Mouse (Mus musculus) erythroblast, embryonic 14.5 days (primary cell): ENCODE data around the gene Bicd2. TPM values are rescaled to one million over a fixed set of nuclear protein-coding genes. Genes with fewer than 3 reads are reported as not detected.

ENCODE experiments used
- H3K27me3 ChIP-seq: 2 replicates; pipeline ENCODE4 v1.6.1; 2012; ENCODE audit warnings: inconsistent platforms; ENCODE audit not compliant: control insufficient read depth
- H3K36me3 ChIP-seq: 2 replicates; pipeline ENCODE4 v1.6.1; 2012; ENCODE audit warnings: mild to moderate bottlenecking, inconsistent platforms; ENCODE audit not compliant: control insufficient read depth
- H3K4me1 ChIP-seq: 2 replicates; pipeline ENCODE4 v1.6.1; 2012; ENCODE audit warnings: inconsistent platforms; ENCODE audit not compliant: control insufficient read depth
- H3K4me3 ChIP-seq: replicated peaks from 2 replicates; pipeline ENCODE3; 2012; ENCODE audit warnings: moderate library complexity, mild to moderate bottlenecking, inconsistent platforms
- H3K9me3 ChIP-seq: 2 replicates; pipeline ENCODE4 v1.6.1; 2012; ENCODE audit warnings: low read length, inconsistent platforms, mixed read lengths; ENCODE audit not compliant: control insufficient read depth
- GATA1 ChIP-seq: IDR thresholded peaks from 2 replicates; pipeline ENCODE4 v1.6.1; 2012; ENCODE audit warnings: low read length, inconsistent platforms, mixed read lengths
- TAL1 ChIP-seq: IDR thresholded peaks from 3 replicates; pipeline ENCODE4 v1.6.1; 2012; ENCODE audit warnings: low read length, inconsistent platforms, mixed read lengths
- polyA plus RNA-seq: library from polyadenylated mRNA; stranded (reverse); fragments of >175 nt; gene quantifications from 2 replicates; pipeline ENCODE4 v1.2.3, GENCODE M21; 2012

Gene Bicd2
- polyA plus RNA-seq, 1 experiment, result 0.91 TPM

- TF ChIP-seq GATA1 (no peak), TAL1 (no peak)
- H3K4me1 ChIP-seq, result peaks cover 64% of the 10 kb centered on the region
- no peaks in the 10 kb centered on the region for H3K9me3 ChIP-seq
- no peaks in the 10 kb centered on the region for H3K27me3 ChIP-seq
- peaks cover 16% of the 10 kb centered on the region for H3K36me3 ChIP-seq
- peak overlapping the region; percentile 84 for H3K4me3 ChIP-seq
Observed at GRCm38 (mm10) chr13:49341831-49342722, 692 bp downstream of the Bicd2 start.

GRCm38 (mm10) chr13:49342723-49343100 is 1.3 kb downstream of the Bicd2 start:
- H3K27me3 ChIP-seq, result no peaks in the 10 kb centered on the region
- TF ChIP-seq GATA1, result no peak
- TF ChIP-seq TAL1, result no peak
- H3K9me3 ChIP-seq, result no peaks in the 10 kb centered on the region
- H3K4me3 ChIP-seq, result peak overlapping the region; percentile 84
- H3K4me1 ChIP-seq, result peaks cover 71% of the 10 kb centered on the region
- peaks cover 20% of the 10 kb centered on the region for H3K36me3 ChIP-seq

GRCm38 (mm10) chr13:49344567-49344966 is 3.2 kb downstream of the Bicd2 start:
- TF ChIP-seq TAL1, result no peak
- TF ChIP-seq GATA1, result no peak
- peaks cover 89% of the 10 kb centered on the region for H3K4me1 ChIP-seq
- H3K27me3 ChIP-seq, result no peaks in the 10 kb centered on the region
- H3K4me3 ChIP-seq, result peak overlapping the region; percentile 26
- no peaks in the 10 kb centered on the region for H3K9me3 ChIP-seq
- H3K36me3 ChIP-seq, result peaks cover 20% of the 10 kb centered on the region

- Histone ChIP-seq H3K36me3 (peaks cover 20% of the 10 kb centered on the region), H3K27me3 (no peaks in the 10 kb centered on the region), H3K9me3 (no peaks in the 10 kb centered on the region), H3K4me3 (peak overlapping the region; percentile 16), H3K4me1 (peaks cover 90% of the 10 kb centered on the region)
- TF ChIP-seq TAL1 (no peak), GATA1 (no peak)
Observed at GRCm38 (mm10) chr13:49345476-49345875, 4.1 kb downstream of the Bicd2 start.

GRCm38 (mm10) chr13:49348522-49348921 is 7.1 kb downstream of the Bicd2 start:
- TF ChIP-seq GATA1, result no peak
- no peak for TF ChIP-seq TAL1
- Histone ChIP-seq H3K4me1 (peaks cover 83% of the 10 kb centered on the region), H3K36me3 (peaks cover 19% of the 10 kb centered on the region), H3K4me3 (no peak overlapping the region), H3K27me3 (no peaks in the 10 kb centered on the region), H3K9me3 (no peaks in the 10 kb centered on the region)

- Histone ChIP-seq H3K4me3 (no peak overlapping the region), H3K4me1 (peaks cover 75% of the 10 kb centered on the region), H3K9me3 (no peaks in the 10 kb centered on the region), H3K27me3 (no peaks in the 10 kb centered on the region), H3K36me3 (peaks cover 18% of the 10 kb centered on the region)
- TF ChIP-seq GATA1, result no peak
- no peak for TF ChIP-seq TAL1
Observed at GRCm38 (mm10) chr13:49349335-49349734, 8.0 kb downstream of the Bicd2 start.

- Histone ChIP-seq H3K27me3 (no peaks in the 10 kb centered on the region), H3K9me3 (no peaks in the 10 kb centered on the region), H3K4me1 (peaks cover 68% of the 10 kb centered on the region), H3K36me3 (peaks cover 15% of the 10 kb centered on the region), H3K4me3 (no peak overlapping the region)
- TF ChIP-seq GATA1 (no peak), TAL1 (no peak)
Observed at GRCm38 (mm10) chr13:49349836-49350505, 8.6 kb downstream of the Bicd2 start.

GRCm38 (mm10) chr13:49352581-49353159 is 11.3 kb downstream of the Bicd2 start:
- no peaks in the 10 kb centered on the region for H3K9me3 ChIP-seq
- H3K27me3 ChIP-seq, result no peaks in the 10 kb centered on the region
- H3K36me3 ChIP-seq, result peaks cover 18% of the 10 kb centered on the region
- TF ChIP-seq GATA1, result no peak
- no peak for TF ChIP-seq TAL1
- no peak overlapping the region for H3K4me3 ChIP-seq
- peaks cover 51% of the 10 kb centered on the region for H3K4me1 ChIP-seq

GRCm38 (mm10) chr13:49353422-49353821 is 12.0 kb downstream of the Bicd2 start:
- Histone ChIP-seq H3K36me3 (peaks cover 25% of the 10 kb centered on the region), H3K4me1 (peaks cover 52% of the 10 kb centered on the region), H3K9me3 (no peaks in the 10 kb centered on the region), H3K27me3 (no peaks in the 10 kb centered on the region), H3K4me3 (no peak overlapping the region)
- TF ChIP-seq GATA1, result no peak
- TF ChIP-seq TAL1, result no peak
